Mouse (Mus musculus): Measurements from ENCODE around the gene Ndc1.
"Not testable (repeated sequence)": the region's sequence is repeated elsewhere in the genome, so short reads cannot be mapped to it uniquely, and the experiment has no call there.

The Ndc1 gene

GRCm38 (mm10) chr4:107367567-107368314, at the start of gene Ndc1:
TSS of gene Ndc1 (plus strand) at chr4:107367784.
- DNase-seq (ENCODE audit: low spot score in 2 of 2): peak; percentile 59 to 85

DNA sequence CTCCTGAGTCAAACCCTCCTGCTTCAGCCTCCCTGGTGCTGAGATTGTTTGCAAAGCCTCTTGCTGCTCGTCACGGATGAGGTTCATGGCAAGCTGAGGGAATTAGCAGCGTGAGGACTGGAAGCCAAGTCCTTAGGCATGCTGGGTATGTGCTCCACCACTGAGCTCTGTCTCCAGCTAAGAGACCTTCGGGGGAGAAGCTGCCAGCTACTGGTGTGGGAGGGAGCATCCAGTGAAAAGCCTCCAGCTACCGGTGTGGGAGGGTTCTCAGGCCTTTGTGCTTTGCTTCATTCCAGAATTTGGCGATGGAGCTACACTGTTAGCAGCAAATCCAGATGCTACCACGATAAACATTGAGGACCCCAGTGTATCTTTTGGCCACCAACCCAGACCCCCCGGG, 48.9 kb upstream of the Ndc1 start:
- DNase-seq (ENCODE audit: low spot score in 2 of 2): no peak

- DNase-seq (ENCODE audit: low spot score in 2 of 2): no peak
Observed at GRCm38 (mm10) chr4:107321041-107321440, 46.5 kb upstream of the Ndc1 start.

GRCm38 (mm10) chr4:107323113-107323512, 44.5 kb upstream of the Ndc1 start:
- DNase-seq (ENCODE audit: low spot score in 2 of 2): no peak

- DNase-seq (ENCODE audit: low spot score in 2 of 2): no peak
Observed at GRCm38 (mm10) chr4:107328530-107328929, 39.1 kb upstream of the Ndc1 start.

- no peak for DNase-seq (ENCODE audit: low spot score in 2 of 2)
Observed at GRCm38 (mm10) chr4:107333514-107333913, 34.1 kb upstream of the Ndc1 start.

DNA sequence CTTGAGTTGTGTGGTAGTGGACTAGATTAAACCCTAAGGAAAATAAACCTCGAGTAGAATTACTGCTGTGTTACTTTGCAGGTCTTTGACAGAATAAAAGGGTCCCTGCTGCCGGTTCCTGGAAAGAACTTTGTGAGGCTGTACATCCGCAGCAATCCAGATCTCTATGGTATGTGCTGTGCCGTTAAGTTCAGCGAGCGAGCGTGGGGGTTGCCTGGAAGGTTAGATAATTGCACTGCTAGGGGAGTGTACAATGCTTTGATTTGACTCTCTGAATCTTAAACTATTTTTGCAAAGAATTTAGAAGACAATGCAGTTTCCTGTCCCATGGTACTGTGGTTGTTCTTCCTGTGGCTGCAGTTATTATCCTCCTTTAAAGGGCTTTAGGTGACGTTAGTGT, 31.2 kb upstream of the Ndc1 start:
- no peak for DNase-seq (ENCODE audit: low spot score in 2 of 2)

- DNase-seq (ENCODE audit: low spot score in 2 of 2): no peak
Observed at GRCm38 (mm10) chr4:107337455-107337854, 30.1 kb upstream of the Ndc1 start.

DNA sequence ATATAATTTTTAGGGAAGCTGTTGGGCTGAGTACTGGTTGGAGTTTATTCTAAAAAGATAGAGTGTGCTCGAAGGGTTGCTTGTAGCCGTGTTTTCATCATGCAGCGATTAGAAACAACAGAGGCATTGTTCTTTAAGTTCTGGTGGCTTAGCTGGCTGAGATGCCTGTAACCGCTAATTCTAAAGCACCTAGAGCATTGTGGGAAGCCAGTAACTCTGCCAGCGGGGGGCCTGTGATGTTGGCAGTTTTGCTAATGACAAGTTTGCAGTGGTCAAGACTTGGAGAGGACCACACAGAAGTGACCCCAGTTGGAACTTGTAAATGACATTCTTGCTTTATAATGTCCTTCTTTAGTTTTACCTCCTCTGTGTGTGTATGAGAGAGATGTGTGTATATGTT, 26.2 kb upstream of the Ndc1 start:
- DNase-seq (ENCODE audit: low spot score in 2 of 2): no peak

GRCm38 (mm10) chr4:107344612-107345011, 23.0 kb upstream of the Ndc1 start:
- peak; percentile 28 to 29 for DNase-seq (ENCODE audit: low spot score in 2 of 2)

DNA sequence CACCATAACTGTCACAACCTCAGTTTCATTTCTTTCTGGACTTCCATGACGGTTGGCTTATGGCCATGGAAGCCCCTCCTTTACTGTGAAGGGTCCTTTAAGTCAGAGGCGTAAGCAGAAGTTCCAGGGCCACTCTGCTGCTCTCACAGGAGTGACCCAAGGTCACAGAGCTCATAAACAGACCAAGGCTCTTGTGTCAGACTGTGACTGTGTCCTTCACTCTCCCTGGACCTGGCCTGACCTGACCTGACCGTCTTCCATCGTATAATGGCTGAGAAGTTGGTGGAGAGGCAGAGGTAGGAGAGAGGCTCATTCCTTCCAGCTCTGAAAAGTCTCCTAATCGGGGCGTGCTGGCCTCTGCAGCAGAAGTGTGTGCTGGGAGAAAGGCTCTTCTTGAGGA, 20.4 kb upstream of the Ndc1 start:
- DNase-seq (ENCODE audit: low spot score in 2 of 2): no peak

GRCm38 (mm10) chr4:107348529-107349310, 18.9 kb upstream of the Ndc1 start:
- no peak for DNase-seq (ENCODE audit: low spot score in 2 of 2)

DNA sequence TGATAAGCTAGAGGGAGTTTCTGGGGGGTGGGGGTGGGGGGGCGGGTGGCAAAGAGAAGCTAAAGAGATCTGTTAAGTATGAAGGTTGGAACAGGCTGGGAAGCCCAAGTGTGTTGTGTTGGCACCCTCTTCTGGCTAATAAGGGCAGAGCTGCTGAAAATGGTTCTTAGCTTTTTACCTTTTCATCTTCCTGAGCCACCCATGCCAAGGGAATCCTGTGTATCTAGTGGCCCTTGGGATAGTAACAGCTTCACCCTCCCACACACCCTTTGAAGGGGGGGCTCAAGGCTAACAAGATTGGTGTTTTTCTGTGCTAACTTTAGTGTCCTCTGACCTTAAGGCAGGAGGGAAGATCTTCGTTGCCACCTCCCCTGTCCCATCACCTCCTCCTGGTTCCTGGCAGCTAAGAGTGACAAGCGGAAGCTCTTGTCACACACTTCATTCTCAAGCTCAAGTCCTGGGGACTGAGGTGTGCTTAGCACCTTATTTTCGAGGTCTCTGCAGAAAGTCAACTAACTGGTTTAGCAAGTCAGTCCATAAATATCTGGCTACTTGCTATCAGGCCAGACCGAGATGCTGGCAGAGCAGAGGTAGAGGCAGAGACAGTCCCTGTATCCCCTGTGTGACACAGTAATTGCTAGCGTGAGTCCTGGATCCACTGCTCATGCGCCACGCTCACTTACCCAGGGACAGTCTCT, 18.1 kb upstream of the Ndc1 start:
- peak in 1 of 2 experiments; percentile 46 for DNase-seq (ENCODE audit: low spot score in 2 of 2)

DNA sequence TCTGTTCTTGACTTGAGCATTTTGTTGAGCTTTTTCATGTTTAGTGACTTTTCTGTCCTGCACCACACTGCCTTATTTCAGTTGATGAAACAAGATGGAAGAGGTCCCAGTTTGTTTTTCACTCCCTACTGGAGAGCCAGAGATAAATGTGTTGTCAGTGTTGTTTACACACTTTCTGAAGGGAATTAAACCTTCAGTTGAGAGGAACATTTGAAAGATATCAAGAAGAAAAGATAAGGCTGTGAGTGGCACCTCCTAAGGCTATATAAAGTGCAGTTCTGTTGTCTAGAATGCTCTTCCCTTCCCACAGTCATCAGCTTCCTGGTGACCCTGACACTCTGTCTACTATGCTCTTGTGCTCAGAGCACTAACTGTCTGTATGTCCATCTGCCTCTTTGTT, 16.2 kb upstream of the Ndc1 start:
- DNase-seq (ENCODE audit: low spot score in 2 of 2): no peak

- no peak for DNase-seq (ENCODE audit: low spot score in 2 of 2)
Observed at GRCm38 (mm10) chr4:107353612-107354011, 14.0 kb upstream of the Ndc1 start.

GRCm38 (mm10) chr4:107354126-107354525, 13.5 kb upstream of the Ndc1 start:
- DNase-seq (ENCODE audit: low spot score in 2 of 2): no peak

DNA sequence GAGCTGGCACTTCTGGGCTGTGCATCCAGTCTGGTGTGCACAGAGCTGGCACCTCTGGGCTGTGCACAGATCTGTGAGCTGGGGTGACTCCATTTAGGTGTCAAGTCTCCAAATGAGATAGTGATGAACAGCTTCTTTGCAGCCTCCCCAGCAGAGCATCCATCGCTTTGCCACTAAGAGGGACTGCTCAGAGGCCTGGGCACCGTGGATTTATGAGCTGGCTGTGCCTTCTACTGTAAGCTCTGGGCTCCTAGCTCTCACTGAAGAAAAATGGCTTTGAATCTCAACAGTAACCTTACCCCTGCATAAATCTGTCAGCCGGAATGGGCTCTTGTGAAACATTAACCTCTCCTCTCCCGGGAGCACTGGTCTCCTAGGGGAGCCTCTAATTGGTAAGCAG, 13.0 kb upstream of the Ndc1 start:
- DNase-seq (ENCODE audit: low spot score in 2 of 2): no peak

GRCm38 (mm10) chr4:107357172-107357571, 10.4 kb upstream of the Ndc1 start:
- DNase-seq (ENCODE audit: low spot score in 2 of 2): not testable (repeated sequence)

- no peak for DNase-seq (ENCODE audit: low spot score in 2 of 2)
Observed at GRCm38 (mm10) chr4:107358460-107358859, 9.1 kb upstream of the Ndc1 start.

- no peak for DNase-seq (ENCODE audit: low spot score in 2 of 2)
Observed at GRCm38 (mm10) chr4:107360457-107361145, 7.0 kb upstream of the Ndc1 start.

GRCm38 (mm10) chr4:107362755-107363154, 4.8 kb upstream of the Ndc1 start:
- no peak for DNase-seq (ENCODE audit: low spot score in 2 of 2)

- DNase-seq (ENCODE audit: low spot score in 2 of 2): no peak
Observed at GRCm38 (mm10) chr4:107363573-107363972, 4.0 kb upstream of the Ndc1 start.
